Mouse (Mus musculus): ENCODE results near the gene Btbd19. TPM values are rescaled to one million over a fixed set of nuclear protein-coding genes. Genes with fewer than 3 reads are reported as not detected.

Gene Btbd19
- polyA plus RNA-seq, 1 experiment from 2014 or later: 2.8 TPM

DNA sequence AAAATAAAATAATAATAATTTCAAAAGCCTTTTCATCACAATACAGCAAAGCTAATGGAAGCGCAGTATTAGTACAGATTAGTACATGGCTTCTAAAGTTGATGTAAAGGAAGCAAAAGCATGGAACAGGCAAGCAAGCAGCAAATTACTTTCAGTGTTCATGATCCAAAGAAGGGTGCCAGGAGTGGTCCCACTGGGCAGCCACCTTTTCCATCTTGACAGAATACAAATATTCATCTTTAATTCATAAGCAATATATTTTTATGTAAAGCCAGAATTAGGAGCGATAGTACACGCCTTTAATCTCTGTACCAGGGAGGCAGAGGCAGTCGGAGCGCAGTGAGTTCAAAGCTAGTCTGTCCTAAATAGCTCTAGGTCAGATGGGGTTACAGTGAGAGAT is 5.9 kb downstream of the Btbd19 start:
- no peaks in the 10 kb centered on the region for H3K36me3 ChIP-seq (replicated peaks; ENCODE audit: control insufficient read depth, insufficient read depth, low read depth, low read length)
- H3K9ac ChIP-seq (replicated peaks; ENCODE audit: low read length): peak overlapping the region; percentile 70; the same call in 1 of the 2 replicates
- DNase-seq (ENCODE audit: low spot score) (no peak), ATAC-seq (replicated peaks; ENCODE audit: insufficient number of reproducible peaks, low FRiP score, low TSS enrichment, low read depth) (no peak)
- H3K4me1 ChIP-seq (ENCODE audit: control insufficient read depth, insufficient read depth, low read length): no peaks in the 10 kb centered on the region; the same call in 1 of the 2 replicates
- H3K4me3 ChIP-seq (ENCODE audit: low read depth, low read length): peak overlapping the region; percentile 70; the same call in 1 of the 2 replicates
- peak overlapping the region; percentile 100 for H3K4me2 ChIP-seq (ENCODE audit: low read depth, low read length)
- no peaks in the 10 kb centered on the region for H3K27me3 ChIP-seq (ENCODE audit: control insufficient read depth, insufficient read depth, low read length)
- H3K27ac ChIP-seq (replicated peaks; ENCODE audit: low read depth, low read length): peak overlapping the region; percentile 64; the same call in 1 of the 2 replicates
- H3K9me3 ChIP-seq (replicated peaks; ENCODE audit: control insufficient read depth, low read length): no peaks in the 10 kb centered on the region
- WGBS: 85% methylated on average over 5 of the region's 5 CpGs

DNA sequence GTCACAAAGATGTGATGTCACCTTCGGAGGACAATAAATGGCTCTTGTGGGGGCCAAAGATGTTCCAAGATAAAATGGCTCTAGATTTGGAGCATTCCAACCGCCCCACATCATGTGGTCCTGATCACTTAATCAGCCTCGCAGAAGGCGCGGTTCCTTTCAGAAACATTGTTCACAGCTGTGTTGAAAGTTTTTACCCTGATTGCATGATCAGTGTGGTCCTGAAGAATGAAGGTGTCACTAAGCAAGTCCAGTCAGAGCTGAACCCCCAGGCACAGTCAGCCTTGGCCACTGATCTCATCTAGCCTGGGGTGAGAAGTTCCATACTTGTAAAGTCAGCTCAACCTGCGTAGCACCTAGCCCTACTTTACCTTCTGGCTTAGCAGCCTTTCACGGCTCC is 7.6 kb downstream of the Btbd19 start:
- no peak overlapping the region for H3K27ac ChIP-seq (replicated peaks; ENCODE audit: low read depth, low read length)
- 0 out of 2 replicates have a peak, but pooled peaks cover 2% of the 10 kb centered on the region for H3K36me3 ChIP-seq (replicated peaks; ENCODE audit: control insufficient read depth, insufficient read depth, low read depth, low read length)
- no peak overlapping the region for H3K4me2 ChIP-seq (ENCODE audit: low read depth, low read length)
- no peaks in the 10 kb centered on the region for H3K4me1 ChIP-seq (ENCODE audit: control insufficient read depth, insufficient read depth, low read length)
- H3K9ac ChIP-seq (replicated peaks; ENCODE audit: low read length): no peak overlapping the region
- no peak overlapping the region for H3K4me3 ChIP-seq (ENCODE audit: low read depth, low read length)
- no peak for DNase-seq (ENCODE audit: low spot score)
- WGBS: 91% methylated on average over 7 of the region's 7 CpGs
- no peak for ATAC-seq (replicated peaks; ENCODE audit: insufficient number of reproducible peaks, low FRiP score, low TSS enrichment, low read depth)
- no peaks in the 10 kb centered on the region for H3K27me3 ChIP-seq (ENCODE audit: control insufficient read depth, insufficient read depth, low read length)
- no peaks in the 10 kb centered on the region for H3K9me3 ChIP-seq (replicated peaks; ENCODE audit: control insufficient read depth, low read length)

DNA sequence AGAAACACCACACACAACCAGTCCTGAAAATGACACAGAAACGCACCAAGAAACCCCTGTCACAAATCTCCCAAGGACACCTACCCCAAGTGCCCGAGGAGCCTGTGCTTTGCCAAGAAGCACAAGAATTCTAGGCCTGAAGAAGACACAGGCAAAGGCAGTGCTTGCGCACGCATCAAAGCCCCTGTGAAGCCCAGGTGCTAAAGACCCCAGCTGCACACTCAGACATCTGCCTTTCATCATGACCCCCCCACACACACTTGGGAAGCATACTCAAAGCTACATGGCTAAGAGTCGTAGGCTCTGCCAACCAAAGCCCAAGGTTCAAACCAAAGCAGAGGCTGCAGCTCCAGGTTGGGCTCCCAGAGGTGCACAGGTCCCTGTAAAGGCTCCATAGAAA is 9.9 kb downstream of the Btbd19 start:
- H3K4me1 ChIP-seq (ENCODE audit: control insufficient read depth, insufficient read depth, low read length): no peaks in the 10 kb centered on the region
- H3K9ac ChIP-seq (replicated peaks; ENCODE audit: low read length): no peak overlapping the region
- DNase-seq (ENCODE audit: low spot score) (no peak), ATAC-seq (replicated peaks; ENCODE audit: insufficient number of reproducible peaks, low FRiP score, low TSS enrichment, low read depth) (no peak)
- H3K36me3 ChIP-seq (replicated peaks; ENCODE audit: control insufficient read depth, insufficient read depth, low read depth, low read length): 0 out of 2 replicates have a peak, but pooled peaks cover 2% of the 10 kb centered on the region
- no peaks in the 10 kb centered on the region for H3K27me3 ChIP-seq (ENCODE audit: control insufficient read depth, insufficient read depth, low read length)
- no peak overlapping the region for H3K4me3 ChIP-seq (ENCODE audit: low read depth, low read length)
- no peak overlapping the region for H3K4me2 ChIP-seq (ENCODE audit: low read depth, low read length)
- H3K9me3 ChIP-seq (replicated peaks; ENCODE audit: control insufficient read depth, low read length): no peaks in the 10 kb centered on the region
- 82% methylated on average over 5 of the region's 5 CpGs for WGBS
- no peak overlapping the region for H3K27ac ChIP-seq (replicated peaks; ENCODE audit: low read depth, low read length)

DNA sequence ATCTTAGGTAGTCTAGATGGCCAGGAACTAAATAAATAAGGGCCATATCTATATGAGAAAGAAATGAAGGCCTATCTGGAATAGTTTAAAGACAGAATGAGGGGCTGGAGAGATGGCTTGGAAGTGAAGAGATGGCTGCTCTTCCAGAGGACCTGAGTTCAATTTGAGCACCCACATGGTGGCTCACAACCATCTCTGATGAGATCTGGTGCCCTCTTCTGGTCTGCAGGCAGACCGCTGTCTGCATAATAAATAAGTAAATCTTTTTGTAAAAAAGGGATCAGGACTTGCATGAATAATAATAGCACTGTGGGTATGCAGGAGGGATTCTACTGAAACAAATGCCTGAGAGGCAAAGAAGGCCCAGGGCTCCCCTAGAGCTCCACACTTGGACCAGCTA is 12.3 kb downstream of the Btbd19 start:
- Histone ChIP-seq H3K27ac (replicated peaks; ENCODE audit: low read depth, low read length) (no peak overlapping the region), H3K4me2 (ENCODE audit: low read depth, low read length) (no peak overlapping the region), H3K36me3 (replicated peaks; ENCODE audit: control insufficient read depth, insufficient read depth, low read depth, low read length) (0 out of 2 replicates have a peak, but pooled peaks cover 2% of the 10 kb centered on the region), H3K27me3 (ENCODE audit: control insufficient read depth, insufficient read depth, low read length) (no peaks in the 10 kb centered on the region), H3K9ac (replicated peaks; ENCODE audit: low read length) (no peak overlapping the region), H3K4me1 (ENCODE audit: control insufficient read depth, insufficient read depth, low read length) (no peaks in the 10 kb centered on the region), H3K9me3 (replicated peaks; ENCODE audit: control insufficient read depth, low read length) (no peaks in the 10 kb centered on the region), H3K4me3 (ENCODE audit: low read depth, low read length) (no peak overlapping the region)
- 76% methylated on average over 1 of the region's 1 CpGs for WGBS
- DNase-seq (ENCODE audit: low spot score) (no peak), ATAC-seq (replicated peaks; ENCODE audit: insufficient number of reproducible peaks, low FRiP score, low TSS enrichment, low read depth) (no peak)

DNA sequence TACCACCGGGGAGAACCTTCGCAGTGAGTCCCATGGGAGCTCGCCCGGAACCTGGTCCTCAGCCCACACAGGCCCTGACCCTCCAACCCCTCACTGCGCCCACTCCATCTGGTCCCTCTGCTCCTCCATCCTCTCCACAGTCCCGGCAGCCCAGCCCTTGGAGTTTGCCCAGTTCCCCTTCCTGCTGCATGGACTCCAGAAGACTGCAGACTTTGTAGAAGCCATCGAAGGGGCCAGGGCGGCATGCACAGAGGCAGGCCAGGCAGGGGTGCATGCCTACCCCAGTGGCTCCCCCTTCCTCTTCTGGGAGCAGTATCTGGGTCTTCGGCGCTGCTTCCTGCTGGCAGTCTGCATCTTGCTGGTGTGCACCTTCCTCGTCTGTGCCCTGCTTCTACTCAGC is 14.5 kb downstream of the Btbd19 start:
- no peak overlapping the region for H3K4me2 ChIP-seq (ENCODE audit: low read depth, low read length)
- H3K4me3 ChIP-seq (ENCODE audit: low read depth, low read length): no peak overlapping the region
- no peak for DNase-seq (ENCODE audit: low spot score)
- no peak overlapping the region for H3K27ac ChIP-seq (replicated peaks; ENCODE audit: low read depth, low read length)
- H3K9me3 ChIP-seq (replicated peaks; ENCODE audit: control insufficient read depth, low read length): no peaks in the 10 kb centered on the region
- no peak overlapping the region for H3K9ac ChIP-seq (replicated peaks; ENCODE audit: low read length)
- H3K27me3 ChIP-seq (ENCODE audit: control insufficient read depth, insufficient read depth, low read length): no peaks in the 10 kb centered on the region
- WGBS: 90% methylated on average over 11 of the region's 11 CpGs
- no peaks in the 10 kb centered on the region for H3K4me1 ChIP-seq (ENCODE audit: control insufficient read depth, insufficient read depth, low read length)
- no peak for ATAC-seq (replicated peaks; ENCODE audit: insufficient number of reproducible peaks, low FRiP score, low TSS enrichment, low read depth)
- H3K36me3 ChIP-seq (replicated peaks; ENCODE audit: control insufficient read depth, insufficient read depth, low read depth, low read length): 0 out of 2 replicates have a peak, but pooled peaks cover 2% of the 10 kb centered on the region

DNA sequence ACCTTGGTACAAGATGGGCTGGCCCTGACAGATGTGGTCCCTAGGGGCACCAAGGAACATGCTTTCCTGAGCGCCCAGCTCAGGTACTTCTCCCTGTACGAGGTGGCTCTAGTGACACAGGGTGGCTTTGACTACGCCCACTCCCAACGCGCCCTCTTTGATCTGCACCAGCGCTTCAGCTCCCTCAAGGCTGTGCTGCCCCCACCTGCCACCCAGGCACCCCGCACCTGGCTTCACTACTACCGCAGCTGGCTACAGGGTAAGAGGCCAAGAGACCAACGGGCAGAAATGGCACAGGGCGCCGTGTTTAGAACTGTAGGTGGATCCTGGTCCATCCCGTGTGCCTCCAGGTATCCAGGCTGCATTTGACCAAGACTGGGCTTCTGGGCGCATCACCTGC is 15.3 kb downstream of the Btbd19 start:
- H3K4me1 ChIP-seq (ENCODE audit: control insufficient read depth, insufficient read depth, low read length): no peaks in the 10 kb centered on the region
- DNase-seq (ENCODE audit: low spot score) (no peak), ATAC-seq (replicated peaks; ENCODE audit: insufficient number of reproducible peaks, low FRiP score, low TSS enrichment, low read depth) (no peak)
- H3K9me3 ChIP-seq (replicated peaks; ENCODE audit: control insufficient read depth, low read length): no peaks in the 10 kb centered on the region
- 89% methylated on average over 13 of the region's 13 CpGs for WGBS
- H3K27me3 ChIP-seq (ENCODE audit: control insufficient read depth, insufficient read depth, low read length): no peaks in the 10 kb centered on the region
- peaks cover 2% of the 10 kb centered on the region; the same call in 1 of the 2 replicates for H3K36me3 ChIP-seq (replicated peaks; ENCODE audit: control insufficient read depth, insufficient read depth, low read depth, low read length)
- H3K27ac ChIP-seq (replicated peaks; ENCODE audit: low read depth, low read length): no peak overlapping the region
- no peak overlapping the region for H3K4me3 ChIP-seq (ENCODE audit: low read depth, low read length)
- no peak overlapping the region for H3K4me2 ChIP-seq (ENCODE audit: low read depth, low read length)
- no peak overlapping the region for H3K9ac ChIP-seq (replicated peaks; ENCODE audit: low read length)

DNA sequence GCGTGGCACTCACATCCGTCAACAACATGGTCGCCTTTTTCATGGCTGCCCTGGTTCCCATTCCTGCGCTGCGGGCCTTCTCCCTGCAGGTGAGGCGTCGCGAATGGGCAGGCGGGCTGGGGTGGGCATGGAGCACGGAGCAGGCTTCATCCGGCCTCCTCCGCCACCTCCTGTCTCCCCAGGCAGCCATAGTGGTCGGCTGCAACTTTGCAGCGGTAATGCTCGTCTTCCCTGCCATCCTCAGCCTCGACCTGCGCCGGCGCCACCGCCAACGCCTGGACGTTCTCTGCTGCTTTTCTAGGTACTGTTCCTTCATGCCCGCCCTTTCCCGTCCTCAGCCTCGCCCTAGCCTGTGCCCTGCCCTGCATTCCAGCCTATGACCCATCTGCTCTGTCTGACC is 16.2 kb downstream of the Btbd19 start:
- Histone ChIP-seq H3K36me3 (replicated peaks; ENCODE audit: control insufficient read depth, insufficient read depth, low read depth, low read length) (peaks cover 2% of the 10 kb centered on the region; the same call in 1 of the 2 replicates), H3K4me3 (ENCODE audit: low read depth, low read length) (no peak overlapping the region), H3K9ac (replicated peaks; ENCODE audit: low read length) (no peak overlapping the region), H3K4me1 (ENCODE audit: control insufficient read depth, insufficient read depth, low read length) (no peaks in the 10 kb centered on the region), H3K4me2 (ENCODE audit: low read depth, low read length) (no peak overlapping the region), H3K27ac (replicated peaks; ENCODE audit: low read depth, low read length) (no peak overlapping the region), H3K27me3 (ENCODE audit: control insufficient read depth, insufficient read depth, low read length) (no peaks in the 10 kb centered on the region), H3K9me3 (replicated peaks; ENCODE audit: control insufficient read depth, low read length) (no peaks in the 10 kb centered on the region)
- WGBS: 89% methylated on average over 25 of the region's 25 CpGs
- ATAC-seq (replicated peaks; ENCODE audit: insufficient number of reproducible peaks, low FRiP score, low TSS enrichment, low read depth) (no peak), DNase-seq (ENCODE audit: low spot score) (no peak)

DNA sequence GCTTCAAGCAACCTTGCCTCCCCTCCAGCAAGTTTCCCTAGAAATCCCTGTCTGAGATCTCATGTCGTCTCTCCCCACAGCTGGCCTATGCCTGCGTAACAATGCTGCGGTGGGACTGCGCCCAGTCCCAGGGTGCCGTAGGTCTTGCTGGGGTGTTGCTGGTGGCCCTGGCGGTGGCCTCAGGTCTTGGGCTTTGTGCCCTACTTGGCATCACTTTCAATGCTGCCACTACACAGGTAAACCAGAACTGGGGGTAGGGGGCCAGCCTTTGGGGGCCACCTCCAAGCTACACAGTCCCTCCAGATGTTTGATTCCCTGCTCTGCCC is 17.0 kb downstream of the Btbd19 start:
- Histone ChIP-seq H3K27ac (replicated peaks; ENCODE audit: low read depth, low read length) (no peak overlapping the region), H3K4me2 (ENCODE audit: low read depth, low read length) (no peak overlapping the region), H3K36me3 (replicated peaks; ENCODE audit: control insufficient read depth, insufficient read depth, low read depth, low read length) (peaks cover 2% of the 10 kb centered on the region; the same call in 1 of the 2 replicates), H3K4me3 (ENCODE audit: low read depth, low read length) (no peak overlapping the region), H3K27me3 (ENCODE audit: control insufficient read depth, insufficient read depth, low read length) (no peaks in the 10 kb centered on the region), H3K9me3 (replicated peaks; ENCODE audit: control insufficient read depth, low read length) (no peaks in the 10 kb centered on the region), H3K9ac (replicated peaks; ENCODE audit: low read length) (no peak overlapping the region), H3K4me1 (ENCODE audit: control insufficient read depth, insufficient read depth, low read length) (no peaks in the 10 kb centered on the region)
- DNase-seq (ENCODE audit: low spot score) (no peak), ATAC-seq (replicated peaks; ENCODE audit: insufficient number of reproducible peaks, low FRiP score, low TSS enrichment, low read depth) (no peak)
- WGBS: 89% methylated on average over 6 of the region's 6 CpGs

Data from embryonic facial prominence, embryonic 11.5 days (tissue).